Mouse (Mus musculus) embryonic fibroblast, embryonic 13.5 days (primary cell): ENCODE data around the gene Sh3pxd2b.

Experiments used
- CTCF ChIP-seq: IDR thresholded peaks from 2 replicates; pipeline ENCODE4 v1.5.1; 2011; ENCODE audit warnings: mild to moderate bottlenecking, control low read depth, low read length, moderate library complexity, borderline replicate concordance; ENCODE audit not compliant: insufficient read depth
- POLR2A ChIP-seq: IDR thresholded peaks from 2 replicates; pipeline ENCODE4 v1.6.1; 2011; ENCODE audit warnings: low read depth, mild to moderate bottlenecking, control low read depth, low read length, moderate library complexity

- no peak for TF ChIP-seq POLR2A
- 0 out of 2 replicates have a peak, but pooled peaks have one; percentile 10 for TF ChIP-seq CTCF
Observed at GRCm38 (mm10) chr11:32321196-32321565, 26.4 kb upstream of the Sh3pxd2b start.
